Mouse (Mus musculus) CH12.LX (cell line): ENCODE results near the gene Cenph. TPM values are rescaled to one million over a fixed set of nuclear protein-coding genes. Genes with fewer than 3 reads are reported as not detected.
A peak's percentile ranks its signal among the peaks of the same experiment; 100 is the strongest.

ENCODE experiments used
- DNase-seq: peaks from one replicate; pipeline ENCODE4 v3.0.0-alpha.2; 2013; ENCODE audit errors: extremely low read depth
- H3K27ac ChIP-seq: 2 replicates; pipeline ENCODE4 v1.5.1; 2012; ENCODE audit warnings: low read depth, mild to moderate bottlenecking, control low read depth, moderate library complexity; ENCODE audit not compliant: insufficient read depth
- H3K27me3 ChIP-seq: replicated peaks from 2 replicates; pipeline ENCODE3; 2012; ENCODE audit warnings: inconsistent platforms
- H3K36me3 ChIP-seq, 2 experiments: replicated peaks in 1 of 2; 2 replicates each; pipeline versions ENCODE3 to v1.6.1; 2012; ENCODE audit warnings: inconsistent platforms in 1 of 2, low read length in 1 of 2, mild to moderate bottlenecking in 1 of 2, mixed read lengths in 1 of 2, moderate library complexity in 1 of 2; ENCODE audit not compliant: control insufficient read depth in 1 of 2, insufficient read depth in 1 of 2
- H3K4me1 ChIP-seq, 2 experiments: 2 replicates each; pipeline ENCODE4 v1.6.1; 2012; ENCODE audit warnings: inconsistent platforms in 1 of 2, moderate library complexity in 1 of 2; ENCODE audit not compliant: insufficient read depth in 2 of 2, control insufficient read depth in 1 of 2
- H3K4me2 ChIP-seq: 2 replicates; pipeline ENCODE4 v1.6.1; 2012; ENCODE audit warnings: low read depth, mild to moderate bottlenecking, control low read depth; ENCODE audit not compliant: poor library complexity, insufficient read depth, severe bottlenecking
- H3K4me3 ChIP-seq, 3 experiments: fragments of 150-350 bp in 1 of 3; sonication (generic) in 1 of 3; replicated peaks in 1 of 3; 2 replicates each; pipeline versions ENCODE3 to v1.5.1; 2011 to 2012; ENCODE audit warnings: low read depth in 2 of 3, low read length in 2 of 3, mild to moderate bottlenecking in 2 of 3, moderate library complexity in 2 of 3, control low read depth in 1 of 3, improper control_type of control experiment in 1 of 3, inconsistent platforms in 1 of 3, mixed read lengths in 1 of 3; ENCODE audit not compliant: poor library complexity in 1 of 3
- H3K79me2 ChIP-seq: replicated peaks from 2 replicates; pipeline ENCODE4 v1.6.1; 2012; ENCODE audit warnings: mild to moderate bottlenecking, moderate library complexity; ENCODE audit not compliant: control insufficient read depth, poor library complexity, insufficient read depth, severe bottlenecking; ENCODE audit errors: extremely low read depth
- H3K9ac ChIP-seq: 2 replicates; pipeline ENCODE4 v1.6.1; 2012; ENCODE audit warnings: low read depth, mild to moderate bottlenecking, control low read depth, moderate library complexity; ENCODE audit not compliant: insufficient read depth
- H3K9me3 ChIP-seq: replicated peaks from 2 replicates; pipeline ENCODE3; 2012; ENCODE audit warnings: low read length, inconsistent platforms, mixed read lengths
- BHLHE40 ChIP-seq: IDR thresholded peaks from 2 replicates; pipeline ENCODE4 v1.6.1; 2011; ENCODE audit warnings: mild to moderate bottlenecking, low read depth, low read length, improper control_type of control experiment
- CHD2 ChIP-seq: IDR thresholded peaks from 2 replicates; pipeline ENCODE4 v1.6.1; 2011; ENCODE audit warnings: low read length, improper control_type of control experiment
- CTCF ChIP-seq, 2 experiments: IDR thresholded peaks in 1 of 2; conservative IDR thresholded peaks in 1 of 2; 2 replicates each; pipeline ENCODE4 v1.5.1; 2011 to 2012; ENCODE audit warnings: low read depth in 2 of 2, low read length in 2 of 2, improper control_type of control experiment in 1 of 2, inconsistent platforms in 1 of 2, mild to moderate bottlenecking in 1 of 2, moderate library complexity in 1 of 2
- ELF1 ChIP-seq: IDR thresholded peaks from 2 replicates; pipeline ENCODE4 v1.6.1; 2014; ENCODE audit warnings: low read depth, mild to moderate bottlenecking, inconsistent platforms, low read length, improper control_type of control experiment
- EP300 ChIP-seq: IDR thresholded peaks from 2 replicates; pipeline ENCODE4 v1.6.1; 2011; ENCODE audit warnings: low read length, improper control_type of control experiment
- ETS1 ChIP-seq: conservative IDR thresholded peaks from 2 replicates; pipeline ENCODE4 v1.6.1; 2012; ENCODE audit warnings: low read depth, mild to moderate bottlenecking, inconsistent platforms, low read length, improper control_type of control experiment, moderate library complexity
- GABPA ChIP-seq: IDR thresholded peaks from 2 replicates; pipeline ENCODE4 v1.6.1; 2012; ENCODE audit warnings: low read depth, low read length, improper control_type of control experiment, inconsistent platforms; ENCODE audit not compliant: insufficient replicate concordance
- JUN ChIP-seq: IDR thresholded peaks from 2 replicates; pipeline ENCODE4 v1.6.1; 2011; ENCODE audit warnings: low read depth, mild to moderate bottlenecking, low read length, improper control_type of control experiment, moderate library complexity; ENCODE audit not compliant: insufficient read depth
- JUND ChIP-seq: conservative IDR thresholded peaks from 2 replicates; pipeline ENCODE4 v1.6.1; 2011; ENCODE audit warnings: low read depth, low read length, improper control_type of control experiment
- KAT2A ChIP-seq: IDR thresholded peaks from 2 replicates; pipeline ENCODE4 v1.6.1; 2012; ENCODE audit warnings: low read length, improper control_type of control experiment, inconsistent platforms; ENCODE audit not compliant: insufficient replicate concordance
- MAZ ChIP-seq: IDR thresholded peaks from 2 replicates; pipeline ENCODE4 v1.6.1; 2012; ENCODE audit warnings: low read depth, mild to moderate bottlenecking, inconsistent platforms, low read length, improper control_type of control experiment, moderate library complexity
- MEF2A ChIP-seq: IDR thresholded peaks from 2 replicates; pipeline ENCODE4 v1.6.1; 2014; ENCODE audit warnings: low read depth, mild to moderate bottlenecking, inconsistent platforms, low read length, improper control_type of control experiment, borderline replicate concordance
- MXI1 ChIP-seq: IDR thresholded peaks from 2 replicates; pipeline ENCODE4 v1.6.1; 2011; ENCODE audit warnings: mild to moderate bottlenecking, low read depth, low read length, improper control_type of control experiment
- MYC ChIP-seq: IDR thresholded peaks from 2 replicates; pipeline ENCODE4 v1.6.1; 2011; ENCODE audit warnings: low read depth, mild to moderate bottlenecking, improper control_type of control experiment, low read length
- NELFE ChIP-seq: IDR thresholded peaks from 2 replicates; pipeline ENCODE4 v1.6.1; 2011; ENCODE audit warnings: low read depth, low read length, improper control_type of control experiment
- NRF1 ChIP-seq: IDR thresholded peaks from 2 replicates; pipeline ENCODE4 v1.6.1; 2014; ENCODE audit warnings: low read depth, mild to moderate bottlenecking, inconsistent platforms, low read length, improper control_type of control experiment, moderate library complexity
- PAX5 ChIP-seq: IDR thresholded peaks from 2 replicates; pipeline ENCODE4 v1.6.1; 2012; ENCODE audit warnings: low read length, inconsistent platforms, mixed read lengths
- POLR2AphosphoS2 ChIP-seq: IDR thresholded peaks from 2 replicates; pipeline ENCODE4 v1.6.1; 2011; ENCODE audit warnings: low read depth, low read length, improper control_type of control experiment
- RAD21 ChIP-seq: IDR thresholded peaks from 2 replicates; pipeline ENCODE4 v1.6.1; 2011; ENCODE audit warnings: low read depth, mild to moderate bottlenecking, low read length, improper control_type of control experiment, moderate library complexity
- RCOR1 ChIP-seq: conservative IDR thresholded peaks from 2 replicates; pipeline ENCODE4 v1.6.1; 2012; ENCODE audit warnings: low read depth, mild to moderate bottlenecking, inconsistent platforms, low read length, improper control_type of control experiment
- SIN3A ChIP-seq: IDR thresholded peaks from 2 replicates; pipeline ENCODE4 v1.6.1; 2012; ENCODE audit warnings: low read length, improper control_type of control experiment, inconsistent platforms
- SMC3 ChIP-seq: IDR thresholded peaks from 2 replicates; pipeline ENCODE4 v1.6.1; 2011; ENCODE audit warnings: low read depth, low read length, improper control_type of control experiment
- TCF12 ChIP-seq: IDR thresholded peaks from 2 replicates; pipeline ENCODE4 v1.6.1; 2014; ENCODE audit warnings: low read depth, mild to moderate bottlenecking, inconsistent platforms, low read length, improper control_type of control experiment
- UBTF ChIP-seq: IDR thresholded peaks from 2 replicates; pipeline ENCODE4 v1.6.1; 2012; ENCODE audit warnings: low read depth, mild to moderate bottlenecking, inconsistent platforms, low read length, improper control_type of control experiment, moderate library complexity
- USF1 ChIP-seq: IDR thresholded peaks from 2 replicates; pipeline ENCODE4 v1.6.1; 2014; ENCODE audit warnings: low read depth, mild to moderate bottlenecking, inconsistent platforms, low read length, improper control_type of control experiment
- USF2 ChIP-seq: conservative IDR thresholded peaks from 2 replicates; pipeline ENCODE4 v1.6.1; 2011; ENCODE audit warnings: low read depth, low read length, improper control_type of control experiment
- ZC3H11A ChIP-seq: IDR thresholded peaks from 2 replicates; pipeline ENCODE4 v1.6.1; 2012; ENCODE audit warnings: low read depth, mild to moderate bottlenecking, inconsistent platforms, low read length, improper control_type of control experiment
- ZKSCAN1 ChIP-seq: IDR thresholded peaks from 2 replicates; pipeline ENCODE4 v1.6.1; 2012; ENCODE audit warnings: low read depth, inconsistent platforms, low read length, improper control_type of control experiment, borderline replicate concordance
- ZNF384 ChIP-seq: IDR thresholded peaks from 2 replicates; pipeline ENCODE4 v1.6.1; 2012; ENCODE audit warnings: low read depth, low read length, improper control_type of control experiment, inconsistent platforms
- dilution Hi-C: fragments of 300-500 bp; cut with MboI; formaldehyde crosslinking; loops from 2 replicates; pipeline ENCODE4 v1.14.3; 2020; ENCODE audit warnings: low sequenced_read_pairs; ENCODE audit not compliant: extremely low pct_unique_long_range_greater_than_20kb, extremely low pct_ligation_motif_present
- in situ Hi-C: fragments of 300-500 bp; cut with MboI; formaldehyde crosslinking; loops from 3 replicates; pipeline ENCODE4 v1.14.3; 2019; ENCODE audit warnings: low sequenced_read_pairs, low pct_ligation_motif_present, low pct_unique_long_range_greater_than_20kb, mixed read lengths
- polyA plus RNA-seq: library from polyadenylated mRNA; unstranded; fragments of >175 nt; gene quantifications from 2 replicates; pipeline ENCODE4 v1.2.1, GENCODE M21; 2012; ENCODE audit warnings: low read depth; ENCODE audit not compliant: insufficient read length
- total RNA-seq, 2 experiments: library from RNA; depleted of rRNA; stranded (reverse); fragments of 300-350 nt in 1 of 2; fragments of >200 nt in 1 of 2; gene quantifications; 2 replicates each; pipeline ENCODE4 v1.2.3; 2012 to 2014

The Cenph gene
- total and polyA plus RNA-seq, 3 experiments, result 23.7 to 49.3 (median 49.1) TPM

- TF ChIP-seq MAZ (0 out of 2 replicates have a peak, but pooled peaks have one; percentile 40), EP300 (0 out of 2 replicates have a peak, but pooled peaks have one; percentile 12), NRF1 (no peak), POLR2AphosphoS2 (peak; percentile 79; the same call in 1 of the 2 replicates), RAD21 (no peak), UBTF (no peak), ZNF384 (peak; percentile 67; the same call in 1 of the 2 replicates), ETS1 (peak; percentile 41; the same call in 1 of the 2 replicates), SMC3 (no peak), SIN3A (peak; percentile 97), BHLHE40 (peak; percentile 96), PAX5 (no peak), MXI1 (peak; percentile 99), TCF12 (peak; percentile 84), NELFE (peak; percentile 85), JUND (no peak), MYC (peak; percentile 100), ZC3H11A (no peak), ZKSCAN1 (no peak), CTCF (conservative IDR thresholded peaks at IDR 0.05 in 1 of 2, IDR thresholded peaks at IDR 0.05 in 1 of 2; ENCODE audit: low read depth in 2 of 2, low read length in 2 of 2) (no peak), JUN (no peak; the same call in 1 of the 2 replicates), USF2 (peak; percentile 54)
These were observed 44.9 kb downstream of the Cenph start, which contains the start of gene Cdk7 (continued) for GRCm38 (mm10) chr13:100730861-100731176.

- in situ Hi-C loops, result no loop called here
- H3K27ac ChIP-seq, result peak overlapping the region; percentile 3; the same call in 1 of the 2 replicates
- peak; percentile 25 for DNase-seq
- H3K4me1 ChIP-seq, result peaks cover 0 to 14% of the 10 kb centered on the region in 2 experiments; a peak in 2 of 4 replicates
- peak overlapping the region; percentile 81 to 100 (median 82) for H3K4me3 ChIP-seq
- TF ChIP-seq JUN (no peak), CHD2 (no peak), ELF1 (no peak), PAX5 (no peak), SIN3A (no peak), JUND (no peak), MEF2A (no peak), USF1 (no peak), ETS1 (no peak), ZNF384 (no peak), RCOR1 (no peak), GABPA (no peak), MXI1 (no peak), BHLHE40 (no peak), KAT2A (no peak), RAD21 (no peak)
- TF ChIP-seq, all 38 proteins: peak for 0
- dilution Hi-C loops, result no loop called here
- H3K36me3 ChIP-seq, result peaks cover 11 to 30% of the 10 kb centered on the region in 2 experiments
- no peaks in the 10 kb centered on the region for H3K9me3 ChIP-seq
- H3K4me2 ChIP-seq, result peak overlapping the region; percentile 93
- peaks cover 36% of the 10 kb centered on the region for H3K79me2 ChIP-seq
- H3K9ac ChIP-seq, result peak overlapping the region; percentile 95
- no peaks in the 10 kb centered on the region for H3K27me3 ChIP-seq
These were observed 45.4 kb downstream of the Cenph start for GRCm38 (mm10) chr13:100730153-100730860.
